Mouse (Mus musculus): ENCODE measurements at regions not wholly inside any gene's neighbourhood (a gene's known extent, or its start where the extent isn't known, plus 50 kb on each side); places are given as distances from the start of the nearest gene placed in this dataset.

GRCm38 (mm10) chr1:151113199-151113598, 69.1 kb upstream of the Gm47985 start:
- DNase-seq (ENCODE audit: low read depth in 2 of 2, low spot score in 2 of 2) = no peak

DNA sequence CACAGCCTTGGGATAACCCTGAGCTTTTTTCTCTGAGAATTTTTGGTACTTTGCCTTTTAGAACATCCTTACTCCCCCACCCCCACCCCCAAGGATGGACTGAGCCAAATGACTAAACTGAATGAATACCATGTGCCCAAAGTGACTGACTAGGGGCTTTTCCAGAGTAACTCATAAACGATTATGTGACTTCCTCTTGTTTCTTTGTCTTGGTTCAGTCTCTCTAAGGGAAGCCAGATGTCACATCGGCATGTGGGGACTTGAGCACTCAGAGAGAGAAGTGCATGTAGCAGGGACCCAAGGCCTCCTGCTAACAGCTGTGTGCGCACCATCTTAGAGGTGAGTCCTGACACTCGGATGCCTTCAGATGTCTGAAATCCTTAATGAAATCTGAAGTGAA, 63.8 kb upstream of the Gm47985 start:
- DNase-seq (ENCODE audit: low read depth in 2 of 2, low spot score in 2 of 2) = no peak

DNA sequence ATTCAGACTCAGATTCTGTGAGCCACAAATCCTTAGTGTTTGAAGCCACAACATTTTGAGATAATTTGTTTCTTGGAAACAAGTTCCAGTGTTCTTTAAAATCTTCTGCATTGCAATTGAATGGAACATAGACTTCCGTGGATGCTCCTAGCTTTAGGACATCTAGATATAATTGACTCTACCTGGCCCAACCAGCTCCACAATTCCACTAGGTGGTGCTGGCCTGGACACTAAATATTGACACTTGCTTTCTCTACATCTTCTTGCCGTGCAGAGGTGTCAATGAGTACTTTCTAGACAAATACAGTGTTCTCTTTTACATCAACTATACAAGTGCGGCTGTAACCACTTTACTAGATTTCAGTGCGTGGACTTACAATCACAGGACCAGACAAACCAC, 63.4 kb upstream of the Gm47985 start:
- no peak for DNase-seq (ENCODE audit: low read depth in 2 of 2, low spot score in 2 of 2)

DNA sequence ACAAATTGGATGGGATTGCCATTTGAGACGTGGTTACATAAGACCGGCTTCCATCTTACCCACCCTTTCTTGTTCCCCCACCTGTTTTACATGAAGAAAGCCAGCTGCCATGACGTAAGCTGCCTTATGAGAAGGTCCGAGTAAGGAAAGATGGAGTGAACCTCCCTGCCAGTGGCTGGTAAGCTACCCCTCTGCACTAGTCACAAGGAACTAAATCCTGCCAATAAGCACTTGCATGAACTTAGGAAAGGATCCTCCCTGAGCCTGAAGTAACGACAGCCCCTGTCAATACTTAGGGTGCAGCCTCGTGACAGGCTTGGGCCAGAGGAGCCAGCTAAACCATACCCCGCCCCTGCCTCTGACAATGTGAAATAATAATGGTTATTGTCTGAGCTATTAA, 62.8 kb upstream of the Gm47985 start:
- DNase-seq (ENCODE audit: low read depth in 2 of 2, low spot score in 2 of 2) = no peak

GRCm38 (mm10) chr1:151121686-151122085, 60.7 kb upstream of the Gm47985 start:
- DNase-seq (ENCODE audit: low read depth in 2 of 2, low spot score in 2 of 2) = no peak

DNA sequence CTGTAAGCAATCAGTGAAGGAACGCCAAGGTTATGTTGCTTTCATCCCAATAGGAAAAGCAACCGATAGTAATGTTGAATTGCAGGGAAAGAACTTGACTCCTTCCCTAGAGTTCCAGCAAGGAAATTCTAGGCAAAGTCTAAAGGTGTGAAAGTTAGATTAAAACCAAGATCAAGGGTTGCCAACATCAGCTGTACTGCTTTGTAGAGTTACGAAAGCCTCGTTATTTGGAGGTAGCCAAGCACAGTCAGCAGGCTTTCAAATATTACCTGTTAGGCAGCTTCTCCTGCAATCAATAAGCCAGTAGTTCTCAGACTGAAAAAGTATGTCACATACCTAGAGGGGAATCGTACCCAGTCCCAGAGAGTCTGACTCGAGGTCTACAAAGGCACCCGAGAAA, 58.4 kb upstream of the Gm47985 start:
- no peak for DNase-seq (ENCODE audit: low read depth in 2 of 2, low spot score in 2 of 2)

- no peak for DNase-seq (ENCODE audit: low read depth in 2 of 2, low spot score in 2 of 2)
Measured at GRCm38 (mm10) chr1:151125028-151125659, 57.2 kb upstream of the Gm47985 start.

- DNase-seq (ENCODE audit: low read depth in 2 of 2, low spot score in 2 of 2) = no peak
Measured at GRCm38 (mm10) chr1:151125764-151126485, 56.4 kb upstream of the Gm47985 start.

DNA sequence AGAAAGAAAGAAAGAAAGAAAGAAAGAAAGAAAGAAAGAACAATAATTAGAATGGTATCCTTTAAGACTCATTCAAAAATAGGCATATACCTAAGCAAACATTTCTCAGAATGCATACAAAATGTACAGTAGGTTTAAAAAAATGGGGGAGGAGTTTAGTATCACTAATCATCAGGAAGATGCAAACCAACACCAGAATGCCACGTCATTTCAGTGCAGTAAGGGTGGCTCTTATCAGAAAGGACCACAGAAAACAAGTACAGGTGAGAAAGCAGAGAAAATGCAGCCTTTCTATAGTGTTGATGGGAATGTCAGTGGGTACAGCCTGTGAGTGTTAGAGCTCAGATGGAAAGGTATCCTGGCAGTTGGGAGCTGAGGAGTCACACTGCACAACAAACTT, 55.6 kb upstream of the Gm47985 start:
- DNase-seq (ENCODE audit: low read depth in 2 of 2, low spot score in 2 of 2) = no peak

GRCm38 (mm10) chr1:151128005-151128404, 54.3 kb upstream of the Gm47985 start:
- no peak for DNase-seq (ENCODE audit: low read depth in 2 of 2, low spot score in 2 of 2)

DNA sequence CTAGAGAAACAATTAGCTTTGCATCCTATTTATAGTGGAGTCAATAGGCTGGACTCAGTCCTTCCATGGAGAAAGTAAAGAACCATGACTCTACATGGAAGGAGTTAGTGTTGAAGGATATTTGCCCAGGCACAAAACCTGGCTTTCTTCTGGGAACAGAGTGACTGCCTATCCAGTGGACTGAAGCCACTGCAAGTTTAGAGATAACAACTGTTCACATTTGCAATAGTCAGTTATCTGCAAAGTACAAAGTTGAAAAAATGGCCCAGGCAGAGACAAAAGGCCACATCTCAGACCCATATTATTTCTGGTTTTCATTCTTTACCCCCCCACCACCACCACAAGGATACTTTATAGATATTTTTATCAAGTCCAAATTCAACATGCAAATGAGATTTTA, 53.4 kb upstream of the Gm47985 start:
- no peak for DNase-seq (ENCODE audit: low read depth in 2 of 2, low spot score in 2 of 2)

DNA sequence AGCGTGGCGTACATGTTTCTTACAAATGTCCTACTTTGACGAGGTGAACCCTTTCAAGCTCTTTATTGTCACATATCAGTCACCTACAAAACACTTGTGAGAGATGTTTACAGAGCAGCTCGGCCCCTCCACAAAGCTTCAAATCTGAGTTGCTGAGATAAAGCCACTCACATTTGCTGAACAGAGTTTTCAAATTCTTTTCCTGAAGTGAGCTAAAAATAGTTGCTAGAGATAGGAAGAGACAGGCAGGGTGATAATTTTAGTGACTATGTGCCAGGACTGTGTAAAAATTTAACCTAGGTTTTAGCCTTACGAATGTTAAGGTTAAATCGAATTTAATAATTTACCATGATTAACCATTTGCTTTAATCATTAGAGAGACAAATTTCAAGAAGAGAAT, 52.3 kb upstream of the Gm47985 start:
- DNase-seq (ENCODE audit: low read depth in 2 of 2, low spot score in 2 of 2) = no peak

DNA sequence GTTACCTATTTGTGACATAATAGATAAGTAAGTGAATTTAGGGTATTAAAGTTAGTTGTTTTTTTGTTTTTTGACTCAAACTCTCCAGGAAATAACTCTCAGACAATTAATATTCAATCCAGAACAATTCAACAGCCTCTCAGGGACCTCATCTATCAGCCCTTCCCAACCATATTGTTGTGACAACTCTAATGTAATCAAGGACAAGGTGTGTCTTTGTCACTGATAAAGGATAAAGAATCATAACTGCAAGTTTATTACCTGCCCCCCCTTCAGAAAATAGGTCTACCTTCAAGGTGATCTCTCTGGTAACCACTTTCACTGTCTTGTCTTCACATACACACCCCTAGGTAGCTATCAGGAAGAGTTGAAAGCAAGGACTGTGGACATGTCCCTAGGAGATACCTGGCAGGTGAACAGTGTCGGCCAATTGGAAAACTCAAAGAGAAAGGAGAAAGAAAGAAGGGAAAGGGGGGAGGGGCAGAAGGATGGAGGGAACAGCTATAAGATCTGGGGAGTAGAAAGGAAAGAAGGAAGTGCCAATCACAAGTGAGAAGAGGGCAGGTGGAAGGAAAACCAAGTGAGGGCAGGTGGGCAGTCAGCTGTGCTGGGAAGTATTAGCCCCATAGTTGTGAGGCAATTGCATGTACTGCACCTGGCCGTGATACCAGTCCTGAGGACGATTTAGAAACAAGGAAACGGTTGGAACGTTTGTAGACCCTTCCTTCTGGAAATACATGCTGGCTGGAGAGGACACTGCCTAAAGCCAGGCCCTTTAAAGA, 51.3 kb upstream of the Gm47985 start:
- no peak for DNase-seq (ENCODE audit: low read depth in 2 of 2, low spot score in 2 of 2)

DNA sequence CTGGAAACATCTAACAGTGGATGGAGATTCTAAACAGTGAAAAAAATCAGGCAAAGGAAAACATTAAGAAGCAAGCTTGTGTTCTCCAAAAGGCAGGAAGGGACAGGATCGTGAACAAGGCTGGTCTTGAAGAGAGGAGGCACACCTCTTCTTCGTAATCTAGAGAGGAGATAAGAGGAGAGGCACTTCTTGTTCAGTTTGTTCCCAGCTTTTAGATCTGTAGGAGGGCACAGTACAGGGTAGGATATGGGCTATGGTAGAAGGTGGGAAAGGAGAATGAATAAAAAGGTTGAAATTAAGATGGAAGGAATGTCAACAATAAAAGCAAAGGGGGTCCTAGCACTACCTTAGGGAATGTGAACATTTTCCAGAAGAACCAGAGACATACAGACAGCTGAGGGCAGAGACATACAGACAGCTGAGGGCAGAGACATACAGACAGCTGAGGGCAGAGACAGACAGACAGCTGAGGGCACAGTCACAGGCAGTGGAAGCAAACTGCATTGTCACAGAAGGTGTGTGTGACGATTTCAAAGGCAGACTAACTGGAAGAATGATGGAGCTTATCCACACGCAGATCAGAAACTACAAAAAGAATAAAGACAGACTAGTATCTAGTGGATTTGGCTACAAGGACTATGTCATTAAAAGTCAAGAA, 50.6 kb upstream of the Gm47985 start:
- no peak for DNase-seq (ENCODE audit: low read depth in 2 of 2, low spot score in 2 of 2)
